Mouse (Mus musculus): ENCODE data around the gene Trim40.
A peak's percentile ranks its signal among the peaks of the same experiment; 100 is the strongest.

Gene Trim40

DNA sequence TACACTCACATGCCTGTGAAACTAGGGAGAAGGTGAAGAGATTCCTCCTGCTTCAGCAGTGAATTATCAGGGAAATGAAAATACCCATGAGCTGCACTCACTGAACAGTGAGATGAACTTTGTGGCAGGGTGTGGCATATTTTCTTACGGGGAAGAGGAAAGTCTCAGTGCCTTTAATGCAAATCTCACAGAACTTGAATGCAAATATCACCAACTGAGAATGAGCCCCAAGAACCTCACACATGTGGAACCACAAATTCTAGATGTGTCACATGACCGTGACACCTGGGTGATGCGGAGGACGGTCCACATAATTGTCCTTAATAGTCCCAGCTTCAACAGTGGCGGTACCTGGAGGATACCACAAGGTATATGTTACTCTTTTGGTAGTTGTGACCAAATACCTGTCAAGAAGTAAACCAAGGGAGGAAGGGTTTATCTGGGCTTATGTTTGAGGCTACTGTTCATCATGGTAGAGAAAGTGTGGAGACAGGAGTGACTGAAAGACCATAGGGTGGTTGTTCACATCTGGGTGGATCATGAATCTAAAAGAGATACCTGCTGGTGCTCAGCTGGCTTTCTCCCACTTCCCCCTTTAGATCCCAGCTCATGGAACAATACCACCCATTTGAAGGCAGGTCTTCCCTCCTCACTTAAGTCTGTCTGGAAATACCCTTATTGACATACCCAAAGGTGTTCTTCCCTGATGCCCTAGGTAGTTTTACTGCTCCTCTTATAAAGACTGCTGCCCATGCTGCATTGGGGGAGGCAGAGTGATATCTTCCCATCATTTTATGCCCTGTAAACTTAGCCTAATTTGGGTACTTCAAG is at the start of gene Trim40:
TSS of gene Trim40 (minus strand) at position 51 of the 831 bp plus-strand sequence.
- peak; percentile 68 for DNase-seq (ENCODE audit: low read depth, low spot score)

DNA sequence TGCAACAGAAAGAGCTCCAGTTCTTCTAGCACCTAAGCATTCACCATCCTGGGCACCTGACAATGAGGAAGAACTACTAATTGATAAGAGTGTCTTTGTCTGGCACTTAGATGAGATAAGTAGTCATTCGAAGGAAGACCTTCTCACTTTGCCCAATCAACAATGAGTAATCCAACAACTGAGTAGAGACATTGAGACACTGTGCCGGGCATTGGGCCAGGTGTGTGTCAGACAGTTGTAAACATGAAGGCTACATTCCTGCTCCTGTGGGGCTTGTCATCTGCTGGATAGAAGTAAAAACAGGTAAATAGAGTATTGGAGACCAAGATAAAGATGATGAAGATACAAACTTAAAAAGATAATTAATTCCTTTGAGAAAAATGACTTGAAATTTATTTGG is 48.1 kb upstream of the Trim40 start:
- DNase-seq (ENCODE audit: low read depth, low spot score), result no peak

DNA sequence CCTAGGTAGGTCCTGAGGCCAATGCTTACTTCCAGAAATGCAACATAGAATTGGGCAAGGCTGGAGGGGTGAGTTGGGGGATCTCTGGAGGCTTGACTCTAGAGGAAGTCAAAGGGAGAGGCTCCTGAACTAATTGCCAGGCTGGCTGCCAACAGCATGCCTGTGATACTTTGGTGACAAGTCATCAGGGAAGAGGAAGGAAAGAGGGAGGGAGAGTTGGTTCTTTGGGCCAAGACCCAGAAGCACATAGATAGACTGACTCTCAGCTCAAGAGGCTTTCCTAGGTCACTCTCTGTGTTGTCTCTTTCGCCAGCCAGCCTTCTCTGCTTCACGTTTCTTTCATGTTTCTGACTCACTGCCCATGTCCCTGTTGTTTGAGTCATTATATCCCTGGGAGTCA is 41.9 kb upstream of the Trim40 start:
- no peak for DNase-seq (ENCODE audit: low read depth, low spot score)

GRCm38 (mm10) chr17:36931130-36931529 is 41.2 kb upstream of the Trim40 start:
- no peak for DNase-seq (ENCODE audit: low read depth, low spot score)

GRCm38 (mm10) chr17:36930233-36930632 is 40.3 kb upstream of the Trim40 start:
- DNase-seq (ENCODE audit: low read depth, low spot score), result no peak

GRCm38 (mm10) chr17:36929236-36929932 is 39.5 kb upstream of the Trim40 start:
- no peak for DNase-seq (ENCODE audit: low read depth, low spot score)

DNA sequence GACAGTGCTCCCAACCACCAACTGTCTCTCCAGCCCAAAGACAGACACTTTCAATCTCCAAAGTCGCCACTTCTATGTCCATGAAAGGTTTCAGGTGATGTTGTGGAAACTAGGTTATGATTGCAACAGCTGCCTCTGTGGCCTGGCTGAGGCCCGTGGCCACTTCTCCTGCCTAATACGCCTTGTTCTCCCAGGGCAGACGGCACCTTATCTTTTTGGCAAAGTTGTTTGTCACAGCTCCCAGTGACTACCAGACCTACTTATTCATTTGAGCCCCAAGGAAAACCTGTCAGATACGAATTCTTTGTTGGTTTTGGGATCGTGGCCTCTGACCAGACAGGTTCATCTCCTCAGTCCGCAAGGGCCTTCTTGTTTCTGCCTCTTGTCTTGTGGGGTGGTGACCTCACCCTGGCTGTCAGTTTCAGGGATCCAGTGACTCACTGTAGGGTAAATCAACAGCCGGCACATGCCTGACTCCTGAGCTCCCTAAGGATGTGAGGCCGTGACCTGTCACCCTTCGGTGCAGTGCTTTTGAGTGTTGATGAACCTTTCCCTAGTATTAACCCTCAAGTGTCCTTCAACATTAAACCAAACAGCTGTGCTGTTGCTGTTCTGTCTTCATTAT is 37.7 kb upstream of the Trim40 start:
- DNase-seq (ENCODE audit: low read depth, low spot score), result no peak

DNA sequence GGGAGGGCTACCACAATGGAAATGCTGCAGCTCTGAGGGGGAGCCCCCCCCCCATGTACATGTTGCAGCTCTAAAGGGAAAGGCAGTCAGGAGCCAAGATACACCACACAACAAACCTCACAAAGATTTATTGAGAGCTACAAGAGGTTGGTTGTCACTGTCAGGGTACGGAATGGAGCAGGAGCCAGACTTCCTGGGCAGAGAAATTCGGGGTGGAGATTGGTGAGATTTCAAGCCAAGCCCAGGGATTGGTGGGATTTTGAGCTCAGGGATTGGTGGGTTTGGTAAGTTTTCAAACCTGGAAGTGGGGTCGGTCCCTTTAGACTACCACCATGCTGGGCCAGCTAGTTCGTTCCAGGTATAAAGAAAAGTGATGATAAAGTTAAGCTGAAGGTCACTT is 33.6 kb upstream of the Trim40 start:
- DNase-seq (ENCODE audit: low read depth, low spot score), result no peak

DNA sequence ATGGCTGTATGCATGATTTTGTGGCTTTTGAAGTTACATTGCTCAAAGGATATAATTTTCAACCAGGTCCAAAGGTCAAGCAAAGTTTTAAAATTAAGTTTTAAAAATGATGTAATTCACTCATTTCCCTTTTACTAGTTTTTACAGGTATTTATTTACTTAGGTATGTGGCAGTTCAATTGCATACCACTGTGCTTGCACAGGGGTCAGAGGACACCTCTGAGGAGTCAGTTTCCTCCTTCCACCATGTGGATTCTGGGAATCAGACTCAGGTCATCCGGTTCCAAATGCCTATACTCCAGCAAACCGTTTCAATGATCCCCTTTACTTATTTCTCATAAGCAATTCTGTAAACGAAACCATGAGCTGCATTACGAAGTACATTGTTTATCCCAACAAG is 32.8 kb upstream of the Trim40 start:
- no peak for DNase-seq (ENCODE audit: low read depth, low spot score)

GRCm38 (mm10) chr17:36920239-36920638 is 30.3 kb upstream of the Trim40 start:
- no peak for DNase-seq (ENCODE audit: low read depth, low spot score)

DNA sequence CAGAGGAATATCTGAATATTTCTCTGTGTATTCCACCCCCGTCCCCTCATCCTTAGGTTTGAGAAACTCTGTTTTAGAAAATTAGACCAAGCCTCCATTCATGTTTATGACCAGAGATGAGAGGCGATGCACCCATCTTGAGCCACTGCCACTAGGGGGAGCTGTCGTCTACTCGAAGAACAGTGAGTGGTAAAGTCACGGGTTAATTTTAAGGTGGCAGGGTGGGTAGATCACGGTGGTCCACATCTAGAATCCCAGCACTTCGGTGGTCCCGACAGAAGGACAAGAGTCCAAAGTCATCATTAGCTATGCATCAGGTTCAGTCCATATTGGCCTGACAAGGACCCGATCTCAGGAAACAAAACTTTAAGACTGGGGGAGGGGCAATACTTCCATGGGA is 25.2 kb upstream of the Trim40 start:
- peak; percentile 62 for DNase-seq (ENCODE audit: low read depth, low spot score)

- DNase-seq (ENCODE audit: low read depth, low spot score), result peak; percentile 79
These were observed 24.2 kb upstream of the Trim40 start for GRCm38 (mm10) chr17:36914108-36914507.

- DNase-seq (ENCODE audit: low read depth, low spot score), result no peak
These were observed 22.1 kb upstream of the Trim40 start for GRCm38 (mm10) chr17:36912031-36912430.

- no peak for DNase-seq (ENCODE audit: low read depth, low spot score)
These were observed 19.9 kb upstream of the Trim40 start for GRCm38 (mm10) chr17:36909802-36910201.

GRCm38 (mm10) chr17:36908235-36908634 is 18.3 kb upstream of the Trim40 start:
- DNase-seq (ENCODE audit: low read depth, low spot score), result no peak

DNA sequence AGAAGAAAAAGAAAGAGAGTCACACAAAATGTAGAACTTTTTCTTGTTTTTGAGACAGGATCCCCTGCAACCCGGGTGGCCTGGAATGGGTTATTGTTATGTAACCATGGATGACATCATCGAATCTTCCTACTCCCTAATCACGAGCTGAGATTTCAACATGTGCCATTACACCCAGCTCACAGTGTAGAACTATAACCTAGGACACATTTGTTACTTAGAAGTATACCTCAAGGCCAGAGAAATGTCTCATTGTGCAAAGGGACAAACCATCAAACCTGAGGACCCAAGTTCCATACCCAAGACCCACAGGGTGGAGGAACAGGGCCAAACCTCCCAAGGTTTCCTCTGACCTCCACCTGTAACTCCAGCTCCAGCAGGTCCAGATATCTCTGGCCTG is 13.7 kb upstream of the Trim40 start:
- DNase-seq (ENCODE audit: low read depth, low spot score), result no peak

DNA sequence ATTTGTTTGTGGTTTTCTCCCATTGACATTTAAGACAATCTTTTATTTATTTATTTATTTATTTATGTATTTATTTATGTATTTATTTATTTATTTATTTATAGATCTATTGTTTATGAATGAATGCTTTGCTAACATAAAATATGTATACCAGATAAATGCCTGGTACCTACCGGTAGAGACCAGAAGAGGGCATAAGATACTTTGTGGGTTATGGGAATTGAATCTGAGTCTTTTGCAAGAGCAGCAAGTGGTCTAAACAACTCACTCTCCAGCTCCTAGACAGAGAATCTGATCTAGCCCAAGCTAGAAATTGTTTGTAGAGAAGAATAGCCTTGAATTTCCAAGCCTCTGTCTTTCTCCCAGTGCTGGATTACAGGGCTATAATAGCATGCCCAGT is 10.8 kb upstream of the Trim40 start:
- peak; percentile 30 for DNase-seq (ENCODE audit: low read depth, low spot score)

DNA sequence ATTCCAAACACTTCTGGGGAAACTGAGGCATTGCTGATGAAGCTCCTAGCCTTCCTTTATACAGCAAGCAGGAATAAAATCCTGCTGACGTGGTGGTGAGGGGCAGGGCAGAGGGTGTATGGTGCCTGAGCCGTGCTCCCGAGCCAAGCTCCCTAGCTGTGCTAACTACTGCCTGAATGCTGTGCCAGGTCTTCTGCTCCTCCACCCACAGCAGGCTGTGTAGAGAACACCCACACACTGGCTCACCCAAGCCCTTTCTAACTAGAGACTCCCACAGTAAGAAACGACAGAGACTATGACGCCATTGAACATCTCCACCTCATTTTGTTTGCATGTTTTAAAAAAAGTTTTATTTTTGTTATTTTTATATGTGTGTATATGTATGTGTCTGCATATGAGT is 10.1 kb upstream of the Trim40 start:
- DNase-seq (ENCODE audit: low read depth, low spot score), result no peak

- DNase-seq (ENCODE audit: low read depth, low spot score), result no peak
These were observed 9.5 kb upstream of the Trim40 start for GRCm38 (mm10) chr17:36899376-36899775.

DNA sequence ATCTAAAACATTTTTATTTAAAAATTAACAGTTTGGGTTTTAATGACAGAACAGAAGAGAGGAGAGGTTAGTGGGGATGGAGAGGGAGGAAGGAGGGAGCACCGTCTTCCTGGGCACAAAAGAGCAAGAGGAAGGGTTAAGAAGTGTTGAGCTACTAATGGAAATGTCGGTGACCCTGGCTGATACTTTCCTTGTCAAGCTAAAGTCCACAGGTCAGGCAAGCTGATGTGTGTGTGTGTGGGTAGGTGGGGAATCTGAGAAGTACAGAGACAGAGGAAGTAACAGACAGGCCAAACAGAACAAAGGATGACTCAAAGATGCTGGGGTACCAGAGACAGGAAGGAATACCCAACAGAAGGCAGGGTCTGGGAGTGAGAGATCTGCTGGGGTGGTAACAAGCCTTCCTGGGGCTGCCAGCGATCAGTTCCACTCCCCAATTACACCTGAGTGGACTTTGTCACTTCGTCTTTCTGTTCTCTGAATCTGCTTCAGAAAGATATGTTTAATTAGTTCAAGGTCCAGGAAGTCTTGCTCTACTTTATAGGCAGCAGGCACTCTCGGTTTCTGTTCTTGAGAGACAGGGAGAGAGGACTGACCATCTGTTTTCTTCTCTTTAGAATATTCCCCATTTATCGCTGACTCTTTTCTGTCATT is 7.8 kb upstream of the Trim40 start, which contains the start of gene Trim31:
TSS of gene Trim31 (plus strand) at position 567 of the 654 bp plus-strand sequence.
- DNase-seq (ENCODE audit: low read depth, low spot score), result no peak

- DNase-seq (ENCODE audit: low read depth, low spot score), result no peak
These were observed 7.1 kb upstream of the Trim40 start for GRCm38 (mm10) chr17:36897065-36897464.

GRCm38 (mm10) chr17:36896583-36896982 is 6.7 kb upstream of the Trim40 start:
- peak; percentile 20 for DNase-seq (ENCODE audit: low read depth, low spot score)

All from A20 (cell line).